Mouse (Mus musculus) hindbrain, embryonic 11.5 days (tissue): ENCODE data around the gene Rrp1b. TPM values are rescaled to one million over a fixed set of nuclear protein-coding genes. Genes with fewer than 3 reads are reported as not detected.

ENCODE experiments used
- ATAC-seq: fragments of 200-750 bp; cut with Nextera tagmentation; 2 replicates; pipeline ENCODE4 v1.8.0; 2017; ENCODE audit warnings: mild to moderate bottlenecking, moderate TSS enrichment, moderate library complexity; ENCODE audit not compliant: low FRiP score
- DNase-seq: peaks from one replicate; pipeline ENCODE4 v3.0.0-alpha.2; 2015; ENCODE audit warnings: low spot score
- H3K27ac ChIP-seq: fragments of 300-500 bp; sonication (generic); 2 replicates; pipeline ENCODE4 v1.5.1; 2014; ENCODE audit warnings: mild to moderate bottlenecking, low read depth, low read length
- H3K27me3 ChIP-seq: fragments of 300-500 bp; sonication (generic); 2 replicates; pipeline ENCODE4 v1.6.1; 2014; ENCODE audit warnings: mild to moderate bottlenecking, low read length, moderate library complexity, mixed read lengths; ENCODE audit not compliant: control insufficient read depth, insufficient read depth
- H3K36me3 ChIP-seq: fragments of 300-500 bp; sonication (generic); 2 replicates; pipeline ENCODE4 v1.6.1; 2014; ENCODE audit warnings: mild to moderate bottlenecking, low read length, moderate library complexity, mixed read lengths; ENCODE audit not compliant: control insufficient read depth, insufficient read depth
- H3K4me1 ChIP-seq: fragments of 300-500 bp; sonication (generic); replicated peaks from 2 replicates; pipeline ENCODE4 v1.6.1; 2014; ENCODE audit warnings: low read length, mixed read lengths; ENCODE audit not compliant: control insufficient read depth, insufficient read depth
- H3K4me2 ChIP-seq: fragments of 300-500 bp; sonication (generic); replicated peaks from 2 replicates; pipeline ENCODE4 v1.6.1; 2014; ENCODE audit warnings: mild to moderate bottlenecking, low read depth, low read length
- H3K4me3 ChIP-seq: fragments of 300-500 bp; sonication (generic); 2 replicates; pipeline ENCODE4 v1.5.1; 2014; ENCODE audit warnings: low read depth, low read length
- H3K9ac ChIP-seq: fragments of 300-500 bp; sonication (generic); 2 replicates; pipeline ENCODE4 v1.6.1; 2014; ENCODE audit warnings: low read depth, low read length
- H3K9me3 ChIP-seq: fragments of 300-500 bp; sonication (generic); 2 replicates; pipeline ENCODE4 v1.6.1; 2016; ENCODE audit warnings: low read length; ENCODE audit not compliant: control insufficient read depth
- WGBS: fragments of 180-500 bp; shearing (Covaris S2); extraction: QIAGEN DNeasy Blood & Tissue Kit; methylation state at CpG from one replicate; pipeline ENCODE4 v1.1.7; 2014; 5-methylcytosine and 5-hydroxymethylcytosine counted together
- polyA plus RNA-seq: library from polyadenylated mRNA; unstranded; fragments of >200 nt; fragmentation: Nextera tagmentation; extraction: Ambion mirVana; gene quantifications from 2 replicates; pipeline ENCODE4 v1.2.1, GENCODE M21; 2014

The Rrp1b gene
- polyA plus RNA-seq, 1 experiment from 2014 or later = 65.0 TPM

DNA sequence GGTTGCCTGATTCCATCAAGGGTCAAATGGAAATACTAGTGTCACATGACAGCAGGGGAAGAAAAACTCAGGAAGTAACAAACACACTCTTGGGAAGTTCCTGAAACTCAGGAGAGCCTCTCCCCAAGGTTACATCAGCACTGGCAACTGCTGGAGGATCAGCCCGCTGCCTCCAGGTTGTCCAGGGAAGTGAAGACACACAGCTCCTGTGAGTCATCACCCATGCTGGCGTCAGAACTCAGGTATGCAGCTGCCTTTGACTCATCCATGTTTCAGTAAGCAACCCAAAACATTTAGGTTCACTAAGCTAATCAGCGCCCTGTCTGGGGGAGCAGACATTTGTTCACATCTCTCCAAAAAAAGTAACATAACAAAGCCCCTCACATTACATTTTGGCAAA lies 32.6 kb upstream of the Rrp1b start:
- no peaks in the 10 kb centered on the region for H3K36me3 ChIP-seq
- no peak overlapping the region for H3K4me3 ChIP-seq
- H3K4me1 ChIP-seq = no peaks in the 10 kb centered on the region
- no peak overlapping the region for H3K9ac ChIP-seq
- 92% methylated on average over 3 of the region's 3 CpGs for WGBS
- no peak overlapping the region for H3K27ac ChIP-seq
- H3K4me2 ChIP-seq = no peak overlapping the region
- no peak for ATAC-seq
- DNase-seq = no peak
- no peaks in the 10 kb centered on the region for H3K9me3 ChIP-seq
- no peaks in the 10 kb centered on the region for H3K27me3 ChIP-seq

- no peaks in the 10 kb centered on the region for H3K9me3 ChIP-seq
- H3K4me2 ChIP-seq = no peak overlapping the region
- no peak overlapping the region for H3K9ac ChIP-seq
- no peaks in the 10 kb centered on the region for H3K27me3 ChIP-seq
- H3K4me1 ChIP-seq = no peaks in the 10 kb centered on the region
- H3K4me3 ChIP-seq = no peak overlapping the region
- WGBS = 85% methylated on average over 5 of the region's 5 CpGs
- H3K36me3 ChIP-seq = no peaks in the 10 kb centered on the region
- no peak overlapping the region for H3K27ac ChIP-seq
- ATAC-seq = no peak
- DNase-seq = no peak
Measured at GRCm38 (mm10) chr17:32006800-32007199, 29.1 kb upstream of the Rrp1b start.

GRCm38 (mm10) chr17:32011694-32012093 lies 24.2 kb upstream of the Rrp1b start:
- H3K9ac ChIP-seq = no peak overlapping the region

DNA sequence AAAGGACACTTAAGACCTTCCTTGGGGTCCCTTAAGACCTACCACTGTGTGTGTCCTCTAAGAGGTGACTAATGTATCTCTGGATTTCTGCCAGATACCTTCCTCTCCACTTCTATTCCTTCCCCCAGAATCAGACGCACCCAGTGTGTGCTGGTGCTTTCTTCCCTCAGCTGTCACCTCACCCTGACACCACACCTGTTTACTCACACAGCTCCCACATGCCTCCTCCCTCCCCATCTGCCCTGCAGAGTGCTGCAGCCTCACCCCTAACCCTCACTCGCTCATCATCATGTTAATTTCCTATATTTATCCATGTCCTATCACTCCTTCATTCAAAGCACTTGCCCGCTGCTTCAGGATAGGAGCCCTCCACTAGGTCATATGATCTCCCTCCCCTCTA lies 23.6 kb upstream of the Rrp1b start:
- ATAC-seq (no peak), DNase-seq (no peak)
- Histone ChIP-seq H3K27ac (no peak overlapping the region), H3K4me2 (no peak overlapping the region), H3K27me3 (no peaks in the 10 kb centered on the region), H3K4me3 (no peak overlapping the region), H3K9me3 (no peaks in the 10 kb centered on the region), H3K36me3 (no peaks in the 10 kb centered on the region), H3K4me1 (no peaks in the 10 kb centered on the region), H3K9ac (no peak overlapping the region)
- WGBS = 70% methylated on average over 3 of the region's 3 CpGs

More at GRCm38 (mm10) chr17:32011694-32012093, 24.2 kb upstream of the Rrp1b start:
- Histone ChIP-seq H3K4me2 (no peak overlapping the region), H3K36me3 (no peaks in the 10 kb centered on the region), H3K9me3 (no peaks in the 10 kb centered on the region), H3K27ac (no peak overlapping the region), H3K4me1 (no peaks in the 10 kb centered on the region), H3K27me3 (no peaks in the 10 kb centered on the region), H3K4me3 (no peak overlapping the region)
- no peak for ATAC-seq
- 88% methylated on average over 6 of the region's 6 CpGs for WGBS
- DNase-seq = no peak

- Histone ChIP-seq H3K27ac (no peak overlapping the region), H3K27me3 (no peaks in the 10 kb centered on the region), H3K4me3 (no peak overlapping the region), H3K4me2 (no peak overlapping the region), H3K36me3 (no peaks in the 10 kb centered on the region), H3K4me1 (no peaks in the 10 kb centered on the region), H3K9ac (no peak overlapping the region), H3K9me3 (no peaks in the 10 kb centered on the region)
- no peak for ATAC-seq
- DNase-seq = no peak
Measured at GRCm38 (mm10) chr17:32013659-32014058, 22.2 kb upstream of the Rrp1b start.

GRCm38 (mm10) chr17:32016481-32016880 lies 19.4 kb upstream of the Rrp1b start:
- ATAC-seq (no peak), DNase-seq (no peak)
- 87% methylated on average over 8 of the region's 8 CpGs for WGBS
- H3K9me3 ChIP-seq = no peaks in the 10 kb centered on the region
- H3K9ac ChIP-seq = no peak overlapping the region
- H3K4me2 ChIP-seq = no peak overlapping the region
- H3K27ac ChIP-seq = no peak overlapping the region
- no peaks in the 10 kb centered on the region for H3K4me1 ChIP-seq
- H3K4me3 ChIP-seq = no peak overlapping the region
- H3K36me3 ChIP-seq = no peaks in the 10 kb centered on the region
- no peaks in the 10 kb centered on the region for H3K27me3 ChIP-seq

DNA sequence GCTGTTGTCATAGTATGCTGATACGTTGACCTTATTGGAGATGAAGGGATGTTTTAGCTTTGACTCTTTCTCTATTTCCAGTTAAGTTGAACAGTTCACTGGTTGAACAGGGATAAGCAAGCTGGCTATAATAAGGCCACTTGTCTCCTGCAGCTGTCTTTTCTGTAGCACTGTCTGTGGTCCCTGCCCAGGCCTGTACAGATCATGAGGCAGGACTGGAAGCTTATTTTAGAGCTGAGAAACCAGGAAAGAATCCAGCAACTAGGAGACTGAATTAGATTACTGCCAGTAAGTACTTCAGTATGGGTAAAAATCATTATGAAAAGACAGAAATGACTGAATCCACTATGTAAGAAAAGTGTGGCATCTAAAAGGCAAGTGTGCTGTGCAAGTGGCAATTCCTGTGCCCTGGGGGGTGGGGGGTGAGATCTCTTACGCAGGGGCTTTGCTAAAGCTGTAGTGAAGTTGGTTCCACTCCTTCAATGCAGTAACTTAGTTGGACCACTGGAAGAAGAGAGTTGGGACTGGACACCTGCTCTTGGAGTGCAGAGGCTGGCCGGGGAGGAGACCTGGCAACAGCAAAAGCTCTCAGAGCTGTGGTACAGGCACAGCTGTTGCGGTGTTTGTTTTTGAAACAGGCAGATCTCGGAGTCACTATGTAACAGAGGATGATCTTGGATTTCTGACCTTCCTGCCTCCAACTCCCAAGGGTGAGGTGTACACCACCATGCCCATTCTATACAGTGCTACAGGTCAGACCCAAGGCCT lies 17.6 kb upstream of the Rrp1b start:
- Histone ChIP-seq H3K4me1 (no peaks in the 10 kb centered on the region), H3K9me3 (no peaks in the 10 kb centered on the region), H3K9ac (no peak overlapping the region), H3K4me2 (no peak overlapping the region), H3K36me3 (no peaks in the 10 kb centered on the region), H3K27me3 (no peaks in the 10 kb centered on the region), H3K27ac (no peak overlapping the region), H3K4me3 (no peak overlapping the region)
- DNase-seq (no peak), ATAC-seq (no peak)
- WGBS = 80% methylated on average over 5 of the region's 5 CpGs

- Histone ChIP-seq H3K36me3 (no peaks in the 10 kb centered on the region), H3K27ac (no peak overlapping the region), H3K4me3 (no peak overlapping the region), H3K4me1 (no peaks in the 10 kb centered on the region), H3K9ac (no peak overlapping the region), H3K9me3 (no peaks in the 10 kb centered on the region), H3K27me3 (no peaks in the 10 kb centered on the region), H3K4me2 (no peak overlapping the region)
- 95% methylated on average over 3 of the region's 3 CpGs for WGBS
- DNase-seq (no peak), ATAC-seq (no peak)
Measured at GRCm38 (mm10) chr17:32021981-32022380, 13.9 kb upstream of the Rrp1b start.

- H3K27ac ChIP-seq = no peak overlapping the region
- H3K4me2 ChIP-seq = no peak overlapping the region
- H3K4me3 ChIP-seq = no peak overlapping the region
- no peak overlapping the region for H3K9ac ChIP-seq
- no peak for ATAC-seq
- WGBS = 81% methylated on average over 6 of the region's 6 CpGs
- DNase-seq = no peak
- H3K4me1 ChIP-seq = no peaks in the 10 kb centered on the region
- no peaks in the 10 kb centered on the region for H3K36me3 ChIP-seq
- no peaks in the 10 kb centered on the region for H3K9me3 ChIP-seq
- no peaks in the 10 kb centered on the region for H3K27me3 ChIP-seq
Measured at GRCm38 (mm10) chr17:32022551-32022950, 13.3 kb upstream of the Rrp1b start.
